Mouse (Mus musculus) liver, postnatal 0 days (tissue): ENCODE measurements around the gene Ankrd55. TPM values are rescaled to one million over a fixed set of nuclear protein-coding genes. Genes with fewer than 3 reads are reported as not detected.

Source experiments
- ATAC-seq: fragments of 200-750 bp; cut with Nextera tagmentation; 2 replicates; pipeline ENCODE4 v1.8.0; 2017; ENCODE audit warnings: mild to moderate bottlenecking, moderate library complexity
- DNase-seq: peaks from one replicate; pipeline ENCODE4 v3.0.0-alpha.2; 2016
- H3K27ac ChIP-seq: fragments of 300-500 bp; sonication (generic); 2 replicates; pipeline ENCODE4 v1.5.1; 2014; ENCODE audit warnings: antibody characterized with exemption, moderate library complexity, mild to moderate bottlenecking, low read depth
- H3K27me3 ChIP-seq: fragments of 300-500 bp; sonication (generic); 2 replicates; pipeline ENCODE4 v1.6.1; 2014; ENCODE audit warnings: low read length, control low read depth, mixed read lengths; ENCODE audit not compliant: insufficient read depth
- H3K36me3 ChIP-seq: fragments of 300-500 bp; sonication (generic); replicated peaks from 2 replicates; pipeline ENCODE4 v1.6.1; 2014; ENCODE audit warnings: mild to moderate bottlenecking, control low read depth, low read length, moderate library complexity, mixed read lengths; ENCODE audit not compliant: insufficient read depth
- H3K4me1 ChIP-seq: fragments of 300-500 bp; sonication (generic); 2 replicates; pipeline ENCODE4 v1.6.1; 2014; ENCODE audit warnings: antibody characterized with exemption, mild to moderate bottlenecking, control low read depth; ENCODE audit not compliant: insufficient read depth
- H3K4me2 ChIP-seq: fragments of 300-500 bp; sonication (generic); 2 replicates; pipeline ENCODE4 v1.6.1; 2014; ENCODE audit warnings: low read depth, mild to moderate bottlenecking, low read length, moderate library complexity, mixed read lengths
- H3K4me3 ChIP-seq: fragments of 300-500 bp; sonication (generic); 2 replicates; pipeline ENCODE4 v1.5.1; 2014; ENCODE audit warnings: low read depth, low read length
- H3K9ac ChIP-seq: fragments of 300-500 bp; sonication (generic); replicated peaks from 2 replicates; pipeline ENCODE4 v1.6.1; 2014; ENCODE audit warnings: mild to moderate bottlenecking, moderate library complexity
- H3K9me3 ChIP-seq: fragments of 300-500 bp; sonication (generic); 2 replicates; pipeline ENCODE4 v1.6.1; 2016; ENCODE audit warnings: mild to moderate bottlenecking, control low read depth, low read length, mixed read lengths
- CTCF ChIP-seq: sonication (generic); IDR thresholded peaks from 2 replicates; pipeline ENCODE4 v1.5.1; 2016; ENCODE audit warnings: antibody characterized with exemption, low read depth
- EP300 ChIP-seq: IDR thresholded peaks from 2 replicates; pipeline ENCODE4 v1.6.1; 2016; ENCODE audit warnings: antibody characterized with exemption, low read depth, mild to moderate bottlenecking
- WGBS: fragments of 180-500 bp; shearing (Covaris S2); extraction: QIAGEN DNeasy Blood & Tissue Kit; methylation state at CpG from one replicate; pipeline ENCODE4 v1.1.7; 2014; ENCODE audit not compliant: insufficient replicate concordance; 5-methylcytosine and 5-hydroxymethylcytosine counted together
- polyA plus RNA-seq: library from polyadenylated mRNA; unstranded; fragments of >200 nt; fragmentation: Nextera tagmentation; extraction: Ambion mirVana; gene quantifications from 2 replicates; pipeline ENCODE4 v1.2.1, GENCODE M21; 2015

Ankrd55 gene
- polyA plus RNA-seq, 1 experiment from 2014 or later = 1.3 TPM

- Histone ChIP-seq H3K4me2 (no peak overlapping the region), H3K9ac (no peak overlapping the region), H3K27ac (no peak overlapping the region), H3K4me1 (no peaks in the 10 kb centered on the region), H3K36me3 (no peaks in the 10 kb centered on the region), H3K27me3 (no peaks in the 10 kb centered on the region), H3K9me3 (peaks cover 6% of the 10 kb centered on the region; the same call in 1 of the 2 replicates), H3K4me3 (no peak overlapping the region)
- ATAC-seq = no peak
- DNase-seq = peak; percentile 28
- TF ChIP-seq CTCF (no peak), EP300 (no peak)
- WGBS = 70% methylated on average over 13 of the region's 13 CpGs
These were observed 35.1 kb upstream of the Ankrd55 start for GRCm38 (mm10) chr13:112252991-112253620.

DNA sequence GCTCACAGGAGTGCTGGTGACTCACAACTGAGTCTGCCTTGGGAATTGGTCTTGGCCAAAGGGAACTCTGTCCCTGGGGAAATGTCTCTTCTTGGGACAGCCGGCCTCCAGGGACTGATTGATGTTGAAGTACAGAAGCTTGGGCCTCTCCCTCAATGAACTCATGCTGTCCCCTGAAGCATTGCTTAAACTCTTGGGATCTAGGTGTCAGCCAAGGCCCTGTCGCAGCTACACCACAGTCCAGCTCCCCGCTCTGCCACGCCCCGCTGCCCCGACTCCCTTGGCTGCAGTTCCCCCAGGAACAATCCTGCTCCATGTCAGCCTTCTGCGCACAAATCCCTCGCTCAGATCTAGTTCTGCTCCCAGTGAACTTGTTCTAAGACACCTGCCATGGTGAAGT is 34.1 kb upstream of the Ankrd55 start:
- no peak for DNase-seq
- Histone ChIP-seq H3K27me3 (no peaks in the 10 kb centered on the region), H3K27ac (no peak overlapping the region), H3K4me2 (no peak overlapping the region), H3K4me1 (peaks cover 5% of the 10 kb centered on the region; the same call in 1 of the 2 replicates), H3K9ac (no peak overlapping the region), H3K9me3 (peaks cover 3% of the 10 kb centered on the region; the same call in 1 of the 2 replicates), H3K36me3 (no peaks in the 10 kb centered on the region), H3K4me3 (no peak overlapping the region)
- no peak for TF ChIP-seq EP300
- no peak for TF ChIP-seq CTCF
- no peak for ATAC-seq
- 88% methylated on average over 8 of the region's 8 CpGs for WGBS

- Histone ChIP-seq H3K4me2 (no peak overlapping the region), H3K4me3 (no peak overlapping the region), H3K4me1 (peaks cover 5% of the 10 kb centered on the region; the same call in 1 of the 2 replicates), H3K27me3 (no peaks in the 10 kb centered on the region), H3K36me3 (no peaks in the 10 kb centered on the region), H3K9me3 (no peaks in the 10 kb centered on the region), H3K27ac (no peak overlapping the region), H3K9ac (no peak overlapping the region)
- DNase-seq (no peak), ATAC-seq (no peak)
- WGBS = 76% methylated on average over 5 of the region's 5 CpGs
- TF ChIP-seq EP300 (no peak), CTCF (no peak)
These were observed 32.4 kb upstream of the Ankrd55 start for GRCm38 (mm10) chr13:112255862-112256261.

GRCm38 (mm10) chr13:112258478-112258877 is 29.8 kb upstream of the Ankrd55 start:
- peaks cover 5% of the 10 kb centered on the region; the same call in 1 of the 2 replicates for H3K4me1 ChIP-seq
- H3K4me3 ChIP-seq = no peak overlapping the region
- 20% methylated on average over 10 of the region's 10 CpGs for WGBS
- TF ChIP-seq CTCF = no peak
- no peak for TF ChIP-seq EP300
- ATAC-seq (0 out of 2 replicates have a peak, but pooled peaks have one; percentile 29), DNase-seq (peak; percentile 27)
- no peak overlapping the region for H3K27ac ChIP-seq
- no peaks in the 10 kb centered on the region for H3K9me3 ChIP-seq
- no peaks in the 10 kb centered on the region for H3K36me3 ChIP-seq
- H3K4me2 ChIP-seq = no peak overlapping the region
- H3K27me3 ChIP-seq = no peaks in the 10 kb centered on the region
- H3K9ac ChIP-seq = no peak overlapping the region

GRCm38 (mm10) chr13:112259398-112259797 is 28.9 kb upstream of the Ankrd55 start:
- peak; percentile 71 for DNase-seq
- Histone ChIP-seq H3K9me3 (no peaks in the 10 kb centered on the region), H3K27me3 (no peaks in the 10 kb centered on the region), H3K27ac (no peak overlapping the region), H3K4me1 (peaks cover 5% of the 10 kb centered on the region; the same call in 1 of the 2 replicates), H3K36me3 (no peaks in the 10 kb centered on the region), H3K4me2 (no peak overlapping the region), H3K4me3 (no peak overlapping the region), H3K9ac (no peak overlapping the region)
- ATAC-seq = peak; percentile 71; the same call in 1 of the 2 replicates
- 40% methylated on average over 2 of the region's 2 CpGs for WGBS
- TF ChIP-seq EP300 (no peak), CTCF (peak; percentile 94)

- Histone ChIP-seq H3K27ac (no peak overlapping the region), H3K36me3 (no peaks in the 10 kb centered on the region), H3K4me2 (no peak overlapping the region), H3K4me3 (no peak overlapping the region), H3K9me3 (no peaks in the 10 kb centered on the region), H3K27me3 (no peaks in the 10 kb centered on the region), H3K9ac (no peak overlapping the region), H3K4me1 (no peaks in the 10 kb centered on the region)
- TF ChIP-seq EP300 (no peak), CTCF (peak; percentile 92)
- 8% methylated on average over 4 of the region's 4 CpGs for WGBS
- peak; percentile 23 for DNase-seq
- ATAC-seq = no peak; the same call in 1 of the 2 replicates
These were observed 23.6 kb upstream of the Ankrd55 start for GRCm38 (mm10) chr13:112264666-112265065.
